Mouse (Mus musculus) left cerebral cortex, adult 9 months (tissue): ENCODE data around the gene Trak1.

Experiments used
- DNase-seq, 2 experiments: peaks; one replicate each; pipeline ENCODE4 v3.0.0; 2022; ENCODE audit warnings: low spot score in 2 of 2

Trak1 gene

DNA sequence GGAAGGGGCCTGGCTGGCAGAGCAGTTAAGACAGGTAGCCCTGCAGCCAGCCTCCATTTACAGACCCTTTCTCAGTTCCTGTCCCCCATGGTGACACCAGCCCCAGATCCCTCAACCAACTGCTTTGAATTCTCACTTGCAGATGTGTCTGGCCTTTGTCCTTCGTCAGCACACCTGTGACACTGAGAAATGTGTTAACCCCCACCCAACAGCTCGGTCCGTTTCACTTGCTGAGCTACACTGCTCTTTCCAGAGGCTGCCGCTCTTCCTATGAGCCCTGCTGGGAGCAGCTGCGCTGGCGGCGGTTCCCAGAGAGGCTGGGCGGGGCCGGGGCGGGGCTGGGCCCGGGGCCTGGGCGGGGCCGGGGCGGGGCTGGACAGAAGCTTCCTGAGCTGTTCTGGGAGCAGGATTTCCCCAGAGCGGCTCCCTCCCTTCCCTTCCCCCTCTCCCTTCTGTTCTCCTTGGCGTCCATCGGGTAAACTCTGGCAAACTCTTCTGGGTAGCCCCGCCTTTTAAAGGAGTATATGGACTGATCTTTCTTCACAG lies 74.1 kb downstream of the Trak1 start:
- DNase-seq = peak in 1 of 2 experiments; percentile 71

- DNase-seq = no peak
Measured at GRCm38 (mm10) chr9:121371946-121372646, 74.8 kb downstream of the Trak1 start.

GRCm38 (mm10) chr9:121373107-121373506 lies 75.8 kb downstream of the Trak1 start:
- no peak for DNase-seq

DNA sequence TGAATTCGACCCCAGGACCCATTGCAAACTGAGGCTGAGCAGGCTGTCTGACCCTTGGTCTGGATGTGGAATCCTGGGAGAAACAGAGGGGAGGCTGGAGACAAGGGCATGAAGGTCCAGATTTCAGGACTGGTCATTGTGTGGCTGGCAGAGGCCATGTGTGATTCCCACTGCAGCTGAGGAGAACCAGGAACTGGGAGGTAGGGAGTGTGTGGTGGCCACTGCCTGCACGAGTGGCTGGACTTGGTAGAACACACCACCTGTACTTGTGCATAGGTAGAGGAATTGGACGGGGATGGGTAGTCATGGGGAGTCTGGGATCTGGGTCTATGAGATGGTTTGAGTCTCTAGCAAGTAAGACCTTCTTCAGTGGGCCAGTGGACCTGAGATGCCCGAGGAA lies 76.2 kb downstream of the Trak1 start:
- DNase-seq = no peak

GRCm38 (mm10) chr9:121374076-121374863 lies 77.0 kb downstream of the Trak1 start:
- peak in 1 of 2 experiments; percentile 63 for DNase-seq

- DNase-seq = no peak
Measured at GRCm38 (mm10) chr9:121374864-121375255, 77.6 kb downstream of the Trak1 start.

- DNase-seq = no peak
Measured at GRCm38 (mm10) chr9:121376094-121376493, 78.8 kb downstream of the Trak1 start.

DNA sequence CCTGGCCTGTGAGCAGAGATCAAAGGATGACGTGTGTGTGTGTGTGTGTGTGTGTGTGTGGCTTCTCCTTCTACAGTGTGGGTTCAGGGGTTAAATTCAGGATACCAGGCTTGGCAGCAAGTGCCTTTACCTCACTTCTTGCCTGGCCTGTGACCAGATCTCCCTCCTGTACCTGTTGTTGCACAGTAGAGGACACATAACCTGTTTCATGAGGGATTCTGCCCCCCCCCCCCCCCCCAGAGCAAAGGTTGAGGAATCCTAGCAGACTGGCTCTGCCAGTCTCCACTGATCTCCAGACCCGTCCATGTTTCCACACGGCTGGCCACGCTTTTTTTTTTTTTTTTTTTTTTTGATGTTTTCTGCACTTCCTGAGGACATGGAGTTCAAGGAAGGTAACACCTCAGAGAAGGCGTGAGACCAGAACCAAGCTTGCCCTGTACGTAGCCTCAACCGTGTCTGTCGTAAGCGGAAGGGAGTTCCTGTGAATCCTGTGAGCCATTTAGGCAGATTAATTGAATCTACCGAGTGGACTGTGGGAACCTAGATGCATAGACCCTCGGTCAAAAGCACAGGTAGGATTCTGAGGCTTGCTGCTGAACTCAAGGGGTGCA lies 83.1 kb downstream of the Trak1 start:
- no peak for DNase-seq

DNA sequence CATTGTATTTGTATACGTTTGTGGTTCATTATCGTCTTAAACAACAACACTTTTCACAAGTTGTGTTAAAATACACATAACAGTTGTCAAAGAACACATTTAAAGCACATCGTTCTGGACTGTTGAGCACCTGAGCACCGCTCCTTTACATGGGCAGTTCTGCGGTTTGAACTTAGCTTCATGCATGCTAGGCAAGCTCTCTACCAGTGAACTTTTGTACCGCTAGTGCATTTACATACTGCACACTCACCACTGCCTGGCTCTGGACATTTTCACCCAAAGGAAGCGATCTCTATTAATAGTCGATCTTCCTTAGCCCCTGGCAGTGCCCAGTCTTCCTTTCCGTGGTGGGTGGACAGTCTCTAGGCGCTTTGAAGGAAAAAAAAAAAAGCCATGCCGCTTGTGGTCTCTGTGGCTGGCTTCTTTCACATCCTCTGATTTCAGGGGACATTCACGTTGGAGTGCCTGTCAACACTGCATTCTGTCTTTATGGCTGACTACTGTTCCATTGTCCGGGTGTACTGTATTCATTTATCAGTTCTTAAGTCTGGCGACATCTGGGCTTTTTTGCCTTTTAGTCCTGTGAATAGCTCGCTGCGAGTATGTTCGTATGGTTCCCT lies 84.5 kb downstream of the Trak1 start:
- no peak for DNase-seq

GRCm38 (mm10) chr9:121382568-121382967 lies 85.3 kb downstream of the Trak1 start:
- peak in 1 of 2 experiments; percentile 84 for DNase-seq

DNA sequence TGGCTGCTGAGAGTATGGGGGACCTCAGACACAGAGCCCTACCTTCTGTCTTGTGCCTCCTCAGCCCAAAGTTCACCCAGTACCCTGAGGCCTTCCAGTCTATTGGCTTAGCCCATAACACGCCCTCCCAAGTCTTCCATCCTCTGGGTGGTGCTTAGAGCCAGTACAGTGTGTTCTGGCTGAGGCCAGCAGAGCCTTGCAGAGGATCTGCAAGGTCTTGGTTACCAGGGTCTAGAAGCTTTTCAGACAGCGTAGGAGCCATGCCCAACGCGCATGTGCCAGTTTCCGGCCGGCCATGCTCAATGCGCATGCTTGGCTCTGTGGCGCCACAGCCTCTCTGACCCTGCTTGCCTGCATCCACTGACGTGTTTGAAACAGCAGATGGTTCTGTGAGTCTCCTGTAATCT lies 85.9 kb downstream of the Trak1 start:
- peak in 1 of 2 experiments; percentile 87 for DNase-seq

GRCm38 (mm10) chr9:121384620-121385019 lies 87.3 kb downstream of the Trak1 start:
- DNase-seq = peak in 1 of 2 experiments; percentile 69

- peak in 1 of 2 experiments; percentile 93 for DNase-seq
Measured at GRCm38 (mm10) chr9:121385091-121385748, 87.9 kb downstream of the Trak1 start.

DNA sequence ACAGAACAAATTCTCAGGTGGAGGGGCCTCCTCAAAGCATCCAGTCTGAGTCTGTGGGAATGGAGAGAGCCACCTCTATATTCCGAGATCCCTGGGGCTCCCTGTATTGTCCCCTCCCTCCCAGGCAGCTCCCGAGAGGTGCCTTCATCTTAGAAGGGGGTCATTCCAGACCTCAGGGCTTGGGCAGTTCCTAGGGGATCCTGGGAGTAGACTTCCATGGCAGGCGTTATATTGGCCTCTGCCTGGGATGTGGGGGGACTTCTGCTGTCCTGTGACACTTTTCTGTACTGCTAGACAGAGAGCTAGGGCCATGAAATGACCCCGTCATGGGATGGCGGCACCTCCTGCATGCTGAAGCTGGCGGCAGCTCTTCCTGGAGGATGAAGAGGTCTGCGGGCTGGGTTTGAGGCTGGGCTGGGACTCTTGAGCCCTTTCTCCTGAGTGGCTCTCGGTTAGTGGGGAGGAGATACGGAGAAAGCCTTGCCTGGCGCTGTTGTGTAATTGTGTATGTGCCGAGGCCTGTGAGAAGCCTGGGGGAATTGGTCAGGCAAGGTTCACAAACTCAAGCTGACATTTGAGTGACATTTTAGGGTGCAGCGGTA lies 88.5 kb downstream of the Trak1 start:
- no peak for DNase-seq

DNA sequence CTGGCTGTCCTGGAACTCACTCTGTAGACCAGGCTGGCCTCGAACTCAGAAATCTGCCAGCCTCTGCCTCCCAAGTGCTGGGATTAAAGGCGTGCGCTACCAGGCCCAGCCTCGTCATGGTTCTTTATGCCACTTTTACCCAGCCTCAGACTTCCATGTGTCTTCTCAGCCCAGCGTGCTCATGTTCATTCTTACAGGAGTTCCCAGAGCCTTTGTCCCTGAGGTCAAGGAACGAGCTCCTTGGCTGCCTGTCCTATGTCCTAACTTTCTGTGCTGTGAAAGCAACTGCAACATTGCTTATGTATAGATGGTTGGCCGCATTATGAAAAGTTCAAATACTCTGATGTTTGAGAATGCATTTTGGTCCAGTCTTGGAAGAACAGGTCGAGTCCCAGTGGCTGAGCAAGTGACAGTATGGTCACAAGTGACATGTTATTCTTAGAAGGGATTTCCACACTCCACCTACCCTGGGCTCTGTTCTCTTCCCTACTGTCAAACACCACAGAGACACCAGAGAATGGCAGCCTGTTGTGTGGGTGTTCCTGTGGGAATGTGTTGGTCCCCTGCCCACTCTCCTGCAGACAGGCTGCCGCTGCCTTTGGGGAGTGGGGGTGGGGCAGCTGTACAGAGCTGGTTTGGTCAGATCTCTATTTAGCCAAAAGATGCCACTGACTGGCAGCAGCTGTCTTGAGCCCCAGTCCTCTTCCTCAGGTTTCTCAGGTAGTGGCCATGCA lies 90.4 kb downstream of the Trak1 start:
- DNase-seq = peak; percentile 80 to 91

DNA sequence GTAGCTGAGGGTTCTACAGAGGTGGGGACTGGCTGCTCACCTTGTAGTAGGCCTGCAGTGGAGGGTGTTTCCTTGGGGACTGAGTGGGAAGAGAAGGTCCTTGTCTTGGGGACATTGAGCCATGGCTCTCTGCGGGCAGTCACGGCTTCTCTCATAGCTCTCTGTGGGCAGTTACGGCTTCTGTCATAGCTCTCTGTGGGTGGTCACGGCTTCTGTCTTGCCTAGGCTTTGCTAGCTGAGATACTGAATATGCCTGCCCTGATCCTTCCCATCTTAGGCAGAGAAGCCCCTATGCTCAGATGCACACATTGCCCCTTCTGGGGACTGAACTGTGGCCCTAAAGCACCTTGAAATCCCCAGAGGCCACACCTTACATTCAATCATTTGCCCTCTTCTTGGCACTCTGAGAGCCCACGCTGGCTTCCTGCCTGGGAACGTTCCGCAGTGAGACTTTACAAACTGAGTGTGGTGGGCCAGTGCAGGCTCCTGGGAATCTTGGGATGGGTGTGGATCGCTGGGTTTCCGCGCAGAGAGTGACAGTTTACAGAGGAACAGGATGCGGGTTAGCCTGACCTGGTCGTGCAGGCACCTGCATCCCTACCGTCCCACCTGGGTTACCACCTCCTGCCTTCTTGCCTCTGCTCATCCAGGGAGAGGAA lies 91.1 kb downstream of the Trak1 start:
- DNase-seq = no peak

DNA sequence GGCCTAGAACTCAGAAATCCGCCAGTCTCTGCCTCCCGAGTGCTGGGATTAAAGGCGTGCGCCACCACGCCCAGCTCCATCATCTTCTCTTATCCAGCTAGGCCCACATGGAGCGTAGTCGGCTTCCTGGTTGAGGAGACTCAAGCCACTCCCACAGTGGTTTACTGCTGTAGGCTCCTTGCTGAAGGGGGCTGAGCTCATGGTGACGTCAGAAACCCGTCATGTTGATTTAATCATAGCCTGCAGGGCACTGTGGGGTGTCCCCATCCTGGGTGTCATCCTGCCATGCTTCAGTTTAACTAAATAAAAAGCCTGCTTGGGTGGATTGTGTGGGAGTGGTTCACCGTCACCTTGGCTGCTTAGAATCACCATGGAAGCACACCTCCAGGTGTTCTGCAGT lies 92.0 kb downstream of the Trak1 start:
- DNase-seq = no peak

DNA sequence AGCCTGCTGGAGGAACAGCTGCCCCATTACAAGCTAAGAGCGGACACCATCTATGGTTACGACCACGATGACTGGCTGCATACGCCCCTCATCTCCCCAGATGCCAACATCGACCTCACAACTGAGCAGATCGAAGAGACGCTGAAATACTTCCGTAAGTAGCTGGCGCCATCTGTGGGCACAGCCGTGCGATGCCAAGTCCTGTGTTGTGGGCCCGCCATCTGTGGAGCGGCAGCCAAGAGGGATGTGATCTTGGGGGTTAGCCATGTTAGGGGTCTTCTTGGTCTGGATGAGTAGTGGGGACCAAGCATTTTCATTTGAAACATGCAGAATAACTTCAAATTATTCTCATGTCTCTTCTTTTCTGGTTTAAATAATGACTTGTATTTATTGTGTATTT lies 94.6 kb downstream of the Trak1 start:
- no peak for DNase-seq

DNA sequence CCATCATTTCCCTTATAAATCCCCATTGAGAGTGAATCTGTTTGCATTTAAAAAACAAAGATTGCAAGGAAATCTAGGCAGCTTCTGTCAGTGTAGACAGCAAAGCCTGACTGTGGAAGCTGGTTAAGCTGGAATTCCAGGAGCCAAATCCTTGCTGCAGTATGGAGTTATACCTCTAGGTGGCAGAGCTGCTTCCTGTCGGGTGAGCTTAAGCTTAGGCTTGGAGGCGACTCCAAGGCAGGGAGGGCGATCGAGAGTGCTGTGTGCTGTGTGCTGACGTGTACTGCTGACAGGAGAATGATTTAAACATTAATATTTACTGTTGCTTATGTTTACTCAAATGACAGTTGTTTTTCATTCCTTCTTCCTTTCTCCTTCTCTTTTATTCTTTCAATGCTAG lies 95.1 kb downstream of the Trak1 start:
- peak in 1 of 2 experiments; percentile 90 for DNase-seq

DNA sequence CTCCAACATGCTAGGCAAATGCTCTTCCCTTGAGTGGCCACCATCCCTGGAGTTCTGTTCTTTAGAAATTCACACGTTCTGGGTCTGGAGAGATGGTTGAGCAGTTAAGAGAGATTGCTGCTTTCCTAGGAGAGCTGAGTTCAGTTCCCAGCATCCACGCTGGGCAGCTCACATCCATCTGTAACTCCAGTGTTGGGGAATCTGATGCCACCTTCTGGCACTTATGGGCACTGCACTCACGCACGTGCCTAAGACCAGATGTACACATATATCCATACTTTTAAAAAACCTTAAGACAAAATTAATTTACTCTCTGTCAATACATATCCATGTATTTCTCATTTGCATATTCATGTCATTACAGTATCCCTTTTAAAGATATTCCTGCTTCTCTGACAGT lies 95.8 kb downstream of the Trak1 start:
- no peak for DNase-seq
